ENCODE assay signal across 1 mouse cellular context in the genomic region with DNA sequence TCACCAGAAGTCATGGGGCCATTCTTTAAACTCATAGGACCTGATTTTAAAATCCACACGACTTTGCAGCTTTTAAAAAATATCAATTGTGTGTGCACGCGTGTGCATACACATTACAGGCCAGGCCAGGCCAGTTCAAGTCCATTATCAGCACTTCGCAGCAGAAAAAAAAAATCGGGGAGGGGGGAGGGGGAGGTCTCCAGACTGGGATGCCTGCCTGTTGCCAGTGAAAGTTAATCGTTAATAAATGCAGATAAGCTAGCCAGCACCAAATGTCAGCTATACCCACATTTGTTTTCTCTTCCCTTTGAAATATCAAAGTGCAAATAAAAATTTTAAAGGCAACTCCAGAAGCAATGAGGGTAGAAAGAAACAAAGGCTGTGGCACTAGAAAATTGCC.
TF ChIP-seq lines count a peak whose summit lies in the region.

No protein-coding gene starts in this region.

TF ChIP-seq in MEL, 35 proteins besides CTCF, POLR2A, EP300 and RAD21 (continued from another document):
- TF ChIP-seq POLR2AphosphoS5 (IDR thresholded peaks at IDR 0.05; ENCODE audit: borderline replicate concordance, low read depth, low read length) (no peak), ZMIZ1 (IDR thresholded peaks at IDR 0.05; ENCODE audit: low read depth, low read length) (peak; percentile 18; the same call in 1 of the 2 replicates), MAFK (IDR thresholded peaks at IDR 0.05; ENCODE audit: borderline replicate concordance, low read depth, low read length) (no peak), MYC (IDR thresholded peaks at IDR 0.05; ENCODE audit: low read depth, low read length) (no peak), ELF1 (IDR thresholded peaks at IDR 0.05; ENCODE audit: low read depth, low read length) (no peak), ZNF384 (IDR thresholded peaks at IDR 0.05; ENCODE audit: low read depth, low read length) (peak; percentile 94), TAL1 (IDR thresholded peaks at IDR 0.05; ENCODE audit: low read length) (peak; percentile 30; the same call in 1 of the 2 replicates), TBP (IDR thresholded peaks at IDR 0.05; ENCODE audit: low read depth, low read length) (no peak), JUND (IDR thresholded peaks at IDR 0.05; ENCODE audit: low read depth, low read length) (no peak), MAZ (IDR thresholded peaks at IDR 0.05; ENCODE audit: low read depth, low read length) (peak; percentile 73), GATA1 (IDR thresholded peaks at IDR 0.05; ENCODE audit: low read depth, low read length) (peak; percentile 72), MEF2A (IDR thresholded peaks at IDR 0.05; ENCODE audit: extremely low read depth, insufficient replicate concordance, low read depth, low read length, poor library complexity, severe bottlenecking) (no peak), NELFE (IDR thresholded peaks at IDR 0.05; ENCODE audit: low read depth, low read length) (no peak), USF2 (IDR thresholded peaks at IDR 0.05; ENCODE audit: borderline replicate concordance in 1 of 2, insufficient read depth in 1 of 2, low read depth in 1 of 2, low read length in 2 of 2) (no peak), POLR2AphosphoS2 (IDR thresholded peaks at IDR 0.05; ENCODE audit: low read length) (no peak), KAT2A (conservative IDR thresholded peaks at IDR 0.05; ENCODE audit: low read depth, low read length) (no peak), UBTF (IDR thresholded peaks at IDR 0.05; ENCODE audit: borderline replicate concordance, insufficient read depth, low read depth, low read length) (no peak), GABPA (IDR thresholded peaks at IDR 0.05; ENCODE audit: low read depth, low read length) (no peak), SMC3 (IDR thresholded peaks at IDR 0.05; ENCODE audit: low read depth, low read length) (no peak; the same call in 1 of the 2 replicates), MYB (IDR thresholded peaks at IDR 0.05; ENCODE audit: low read depth, low read length) (0 out of 2 replicates have a peak, but pooled peaks have one; percentile 20)
